Mouse (Mus musculus) CD4-positive helper T cell, adult 2 months (primary cell): ENCODE data around the gene Gm10600.
"Not testable (repeated sequence)": the region's sequence is repeated elsewhere in the genome, so short reads cannot be mapped to it uniquely, and the experiment has no call there.

Experiments
- DNase-seq: peaks from one replicate; pipeline ENCODE4 v3.0.0-alpha.2; 2012; ENCODE audit warnings: low read depth, missing footprints, low spot score

Gm10600 gene

DNA sequence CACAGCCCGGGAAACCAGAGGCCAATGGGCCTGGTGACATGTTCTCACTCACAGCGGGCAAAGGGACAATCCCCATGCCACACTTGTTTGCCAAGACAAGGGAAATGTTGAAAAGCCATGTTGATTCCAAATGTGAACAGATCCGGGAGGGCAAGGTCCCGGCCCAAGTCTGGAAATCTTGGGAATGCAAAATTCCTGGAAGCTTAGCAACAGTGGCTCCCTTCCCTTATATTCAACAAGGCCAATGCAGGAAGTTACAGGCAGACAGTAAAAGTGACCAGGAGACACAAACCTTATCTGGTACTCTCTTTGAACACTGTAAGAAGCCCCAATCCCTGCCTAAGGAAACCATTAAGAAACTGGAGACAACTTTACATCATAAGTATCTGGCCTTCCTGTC is at the start of gene Gm10600:
TSS of gene Gm10600 (plus strand) at position 301 of the 400 bp plus-strand sequence.
- not testable (repeated sequence) for DNase-seq

DNA sequence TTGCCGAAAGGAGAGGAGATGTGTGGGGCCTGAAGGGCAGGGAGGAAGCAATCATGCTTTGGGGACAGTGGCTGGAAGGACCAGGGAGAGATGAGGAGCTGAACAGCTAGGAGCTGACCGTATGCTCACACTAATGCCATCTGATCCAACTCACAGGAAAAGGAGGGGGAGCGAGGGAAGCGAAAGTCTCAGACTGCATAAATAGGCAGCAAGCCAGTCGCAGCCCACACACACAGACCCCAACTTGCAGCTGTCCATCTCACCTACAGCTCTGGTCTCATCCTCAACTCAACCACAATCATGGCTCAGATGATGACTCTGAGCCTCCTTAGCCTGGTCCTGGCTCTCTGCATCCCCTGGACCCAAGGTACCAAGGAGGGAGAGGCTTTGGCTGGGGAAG is 15.0 kb downstream of the Gm10600 start, which contains the start of gene Ccl21b:
TSS of gene Ccl21b (plus strand) at position 301 of the 400 bp plus-strand sequence.
- DNase-seq = not testable (repeated sequence)
